Mouse (Mus musculus) intestine, postnatal 0 days (tissue): ENCODE data around the gene Bsdc1. TPM values are rescaled to one million over a fixed set of nuclear protein-coding genes. Genes with fewer than 3 reads are reported as not detected.

Experiments
- ATAC-seq: fragments of 200-750 bp; cut with Nextera tagmentation; 2 replicates; pipeline ENCODE4 v1.8.0; 2017; ENCODE audit warnings: mild to moderate bottlenecking, moderate TSS enrichment, moderate library complexity
- H3K27ac ChIP-seq: fragments of 300-500 bp; sonication (generic); 2 replicates; pipeline ENCODE4 v1.5.1; 2014; ENCODE audit warnings: mild to moderate bottlenecking, low read depth, low read length, moderate library complexity
- H3K27me3 ChIP-seq: fragments of 300-500 bp; sonication (generic); replicated peaks from 2 replicates; pipeline ENCODE4 v1.6.1; 2014; ENCODE audit warnings: low read length, mixed read lengths; ENCODE audit not compliant: control insufficient read depth, insufficient read depth
- H3K36me3 ChIP-seq: fragments of 300-500 bp; sonication (generic); 2 replicates; pipeline ENCODE4 v1.6.1; 2014; ENCODE audit warnings: mild to moderate bottlenecking, moderate library complexity; ENCODE audit not compliant: control insufficient read depth, insufficient read depth
- H3K4me1 ChIP-seq: fragments of 300-500 bp; sonication (generic); replicated peaks from 2 replicates; pipeline ENCODE4 v1.6.1; 2014; ENCODE audit warnings: antibody characterized with exemption, low read length, mixed read lengths; ENCODE audit not compliant: control insufficient read depth, insufficient read depth
- H3K4me2 ChIP-seq: fragments of 300-500 bp; sonication (generic); replicated peaks from 2 replicates; pipeline ENCODE4 v1.6.1; 2014; ENCODE audit warnings: low read depth, mild to moderate bottlenecking, moderate library complexity
- H3K4me3 ChIP-seq: fragments of 300-500 bp; sonication (generic); 2 replicates; pipeline ENCODE4 v1.5.1; 2014; ENCODE audit warnings: low read depth, low read length
- H3K9ac ChIP-seq: fragments of 300-500 bp; sonication (generic); 2 replicates; pipeline ENCODE4 v1.6.1; 2014; ENCODE audit warnings: mild to moderate bottlenecking, low read depth, low read length
- H3K9me3 ChIP-seq: fragments of 300-500 bp; sonication (generic); 2 replicates; pipeline ENCODE4 v1.6.1; 2016; ENCODE audit warnings: mixed run types; ENCODE audit not compliant: control insufficient read depth
- CTCF ChIP-seq: sonication (generic); IDR thresholded peaks from 2 replicates; pipeline ENCODE4 v1.5.1; 2016; ENCODE audit warnings: low read depth, mild to moderate bottlenecking, control low read depth, antibody characterized with exemption, moderate library complexity
- WGBS: fragments of 180-500 bp; shearing (Covaris S2); extraction: QIAGEN DNeasy Blood & Tissue Kit; methylation state at CpG from one replicate; pipeline ENCODE4 v1.1.7; 2014; 5-methylcytosine and 5-hydroxymethylcytosine counted together
- polyA plus RNA-seq: library from polyadenylated mRNA; unstranded; fragments of >200 nt; fragmentation: Nextera tagmentation; extraction: Ambion mirVana; gene quantifications from 2 replicates; pipeline ENCODE4 v1.2.1, GENCODE M21; 2015

The Bsdc1 gene
- polyA plus RNA-seq, 1 experiment from 2014 or later, result 23.6 TPM

GRCm38 (mm10) chr4:129502327-129502888, 41.0 kb downstream of the Bsdc1 start:
- Histone ChIP-seq H3K36me3 (no peaks in the 10 kb centered on the region), H3K9ac (no peak overlapping the region), H3K4me2 (peak overlapping the region; percentile 17), H3K27ac (peak overlapping the region; percentile 71), H3K9me3 (no peaks in the 10 kb centered on the region), H3K4me1 (peaks cover 19% of the 10 kb centered on the region), H3K4me3 (no peak overlapping the region), H3K27me3 (no peaks in the 10 kb centered on the region)
- ATAC-seq, result peak; percentile 85
- TF ChIP-seq CTCF, result no peak
- 22% methylated on average over 9 of the region's 9 CpGs for WGBS

- Histone ChIP-seq H3K4me3 (no peak overlapping the region), H3K27ac (peak overlapping the region; percentile 71), H3K4me1 (peaks cover 19% of the 10 kb centered on the region), H3K9ac (no peak overlapping the region), H3K36me3 (no peaks in the 10 kb centered on the region), H3K4me2 (peak overlapping the region; percentile 17), H3K9me3 (no peaks in the 10 kb centered on the region), H3K27me3 (no peaks in the 10 kb centered on the region)
- no peak for TF ChIP-seq CTCF
- WGBS, result 37% methylated on average over 11 of the region's 11 CpGs
- peak; percentile 55 for ATAC-seq
Observed at GRCm38 (mm10) chr4:129502901-129503444, 41.6 kb downstream of the Bsdc1 start.

- no peaks in the 10 kb centered on the region for H3K27me3 ChIP-seq
- no peaks in the 10 kb centered on the region for H3K9me3 ChIP-seq
- peaks cover 21% of the 10 kb centered on the region for H3K4me1 ChIP-seq
- no peak overlapping the region for H3K4me2 ChIP-seq
- no peak overlapping the region for H3K27ac ChIP-seq
- no peak for TF ChIP-seq CTCF
- WGBS, result 89% methylated on average over 3 of the region's 3 CpGs
- no peak overlapping the region for H3K9ac ChIP-seq
- H3K4me3 ChIP-seq, result no peak overlapping the region
- no peak for ATAC-seq
- H3K36me3 ChIP-seq, result no peaks in the 10 kb centered on the region
Observed at GRCm38 (mm10) chr4:129505511-129505910, 44.1 kb downstream of the Bsdc1 start.

- Histone ChIP-seq H3K9ac (no peak overlapping the region), H3K36me3 (no peaks in the 10 kb centered on the region), H3K9me3 (no peaks in the 10 kb centered on the region), H3K4me1 (peaks cover 16% of the 10 kb centered on the region; the same call in 1 of the 2 replicates), H3K4me3 (no peak overlapping the region), H3K27me3 (no peaks in the 10 kb centered on the region), H3K4me2 (no peak overlapping the region; the same call in 1 of the 2 replicates), H3K27ac (no peak overlapping the region)
- WGBS, result 46% methylated on average over 9 of the region's 10 CpGs
- TF ChIP-seq CTCF, result no peak
- ATAC-seq, result no peak
Observed at GRCm38 (mm10) chr4:129507434-129508236, 46.3 kb downstream of the Bsdc1 start.

GRCm38 (mm10) chr4:129508237-129508515, 46.8 kb downstream of the Bsdc1 start:
- Histone ChIP-seq H3K4me2 (no peak overlapping the region; the same call in 1 of the 2 replicates), H3K27me3 (no peaks in the 10 kb centered on the region), H3K4me3 (no peak overlapping the region), H3K9me3 (no peaks in the 10 kb centered on the region), H3K36me3 (no peaks in the 10 kb centered on the region), H3K4me1 (peaks cover 12% of the 10 kb centered on the region; the same call in 1 of the 2 replicates), H3K27ac (no peak overlapping the region), H3K9ac (no peak overlapping the region)
- WGBS, result 44% methylated on average over 3 of the region's 3 CpGs
- no peak for ATAC-seq
- TF ChIP-seq CTCF, result no peak

GRCm38 (mm10) chr4:129508834-129509600, 47.6 kb downstream of the Bsdc1 start:
- H3K9me3 ChIP-seq, result no peaks in the 10 kb centered on the region

More at GRCm38 (mm10) chr4:129508834-129509600, 47.6 kb downstream of the Bsdc1 start:
- Histone ChIP-seq H3K4me3 (no peak overlapping the region), H3K9ac (no peak overlapping the region), H3K4me2 (no peak overlapping the region; the same call in 1 of the 2 replicates), H3K27me3 (no peaks in the 10 kb centered on the region), H3K27ac (no peak overlapping the region; the same call in 1 of the 2 replicates), H3K36me3 (no peaks in the 10 kb centered on the region), H3K4me1 (peaks cover 10% of the 10 kb centered on the region; the same call in 1 of the 2 replicates)
- no peak for TF ChIP-seq CTCF
- WGBS, result 44% methylated on average over 15 of the region's 15 CpGs
- ATAC-seq, result peak; percentile 48; the same call in 1 of the 2 replicates
